Mouse (Mus musculus) bone marrow macrophage, adult 2 months (primary cell): ENCODE data around the gene Sema4c. TPM values are rescaled to one million over a fixed set of nuclear protein-coding genes. Genes with fewer than 3 reads are reported as not detected.
A peak's percentile ranks its signal among the peaks of the same experiment; 100 is the strongest.

Experiments
- H3K27ac ChIP-seq: 2 replicates; pipeline ENCODE4 v1.5.1; 2012; ENCODE audit warnings: low read depth, low read length; ENCODE audit not compliant: insufficient read depth
- H3K4me1 ChIP-seq: 2 replicates; pipeline ENCODE4 v1.6.1; 2012; ENCODE audit warnings: low read length; ENCODE audit not compliant: control insufficient read depth, insufficient read depth
- H3K4me3 ChIP-seq: 2 replicates; pipeline ENCODE4 v1.5.1; 2012; ENCODE audit warnings: mild to moderate bottlenecking, low read length, moderate library complexity; ENCODE audit not compliant: insufficient read depth
- CTCF ChIP-seq: IDR thresholded peaks from 2 replicates; pipeline ENCODE4 v1.5.1; 2012; ENCODE audit warnings: low read depth, mild to moderate bottlenecking, low read length, moderate library complexity
- POLR2A ChIP-seq: IDR thresholded peaks from 2 replicates; pipeline ENCODE4 v1.6.1; 2012; ENCODE audit warnings: mild to moderate bottlenecking, low read depth, low read length, borderline replicate concordance
- polyA plus RNA-seq: library from polyadenylated mRNA; stranded (reverse); fragments of >200 nt; gene quantifications from 2 replicates; pipeline ENCODE4 v1.2.4, GENCODE M21; 2012; ENCODE audit not compliant: missing spikeins, insufficient read depth, insufficient read length

Gene Sema4c
- polyA plus RNA-seq, 1 experiment, result 2.4 TPM

DNA sequence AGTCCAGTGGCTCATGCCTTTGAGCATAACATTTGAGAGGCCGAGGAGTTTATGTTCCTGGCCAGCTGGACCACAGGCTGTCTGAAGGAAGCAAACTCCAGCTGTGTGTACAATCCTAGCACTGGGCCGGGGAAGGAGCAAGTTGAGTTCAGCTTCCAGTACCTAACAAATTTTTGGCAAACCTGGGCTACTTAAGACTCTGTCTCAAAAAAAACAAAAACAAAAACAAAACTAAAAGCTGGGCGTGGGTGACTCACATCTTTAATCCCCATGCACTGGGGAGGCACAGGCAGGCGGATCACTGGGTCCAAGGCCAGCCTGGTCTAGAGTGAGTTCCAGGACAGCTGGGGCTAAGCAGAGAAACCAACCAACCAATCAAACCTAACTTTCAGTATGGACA lies 10.6 kb upstream of the Sema4c start:
- no peak for TF ChIP-seq POLR2A
- TF ChIP-seq CTCF, result no peak
- Histone ChIP-seq H3K4me3 (no peak overlapping the region), H3K4me1 (peaks cover 78% of the 10 kb centered on the region), H3K27ac (peak overlapping the region; percentile 16; the same call in 1 of the 2 replicates)

GRCm38 (mm10) chr1:36567818-36568603 lies 9.9 kb upstream of the Sema4c start:
- TF ChIP-seq CTCF (no peak), POLR2A (no peak)
- Histone ChIP-seq H3K27ac (no peak overlapping the region), H3K4me3 (no peak overlapping the region), H3K4me1 (peaks cover 77% of the 10 kb centered on the region)

- TF ChIP-seq CTCF, result no peak
- TF ChIP-seq POLR2A, result no peak
- Histone ChIP-seq H3K4me1 (peaks cover 63% of the 10 kb centered on the region), H3K27ac (peak overlapping the region; percentile 17), H3K4me3 (no peak overlapping the region)
Measured at GRCm38 (mm10) chr1:36566425-36566824, 8.3 kb upstream of the Sema4c start.

- Histone ChIP-seq H3K4me1 (peaks cover 43% of the 10 kb centered on the region), H3K4me3 (no peak overlapping the region), H3K27ac (no peak overlapping the region)
- TF ChIP-seq POLR2A (no peak), CTCF (no peak)
Measured at GRCm38 (mm10) chr1:36564101-36564500, 6.0 kb upstream of the Sema4c start.

DNA sequence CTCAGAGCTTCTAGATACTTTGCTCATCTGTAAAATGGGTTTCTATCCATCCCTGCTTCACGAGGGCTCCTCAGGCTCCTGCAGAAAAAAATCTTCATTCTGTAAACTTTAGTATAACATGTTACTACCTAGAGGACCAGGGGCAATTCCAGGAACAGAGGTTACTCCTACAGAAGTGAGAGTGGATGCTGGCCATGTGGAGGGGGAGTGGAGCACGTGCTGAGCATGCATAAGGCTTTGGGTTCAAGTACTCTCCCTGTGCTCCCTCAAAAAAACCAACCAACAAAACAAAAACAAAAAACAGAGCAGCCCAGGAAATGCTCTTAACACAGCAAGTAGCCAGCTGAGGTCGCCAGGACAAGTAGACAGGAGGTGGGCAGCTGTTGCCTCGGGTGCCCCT lies 5.5 kb upstream of the Sema4c start:
- H3K4me3 ChIP-seq, result no peak overlapping the region
- H3K27ac ChIP-seq, result no peak overlapping the region
- TF ChIP-seq POLR2A (no peak), CTCF (no peak)
- peaks cover 40% of the 10 kb centered on the region for H3K4me1 ChIP-seq

- no peak overlapping the region for H3K27ac ChIP-seq
- H3K4me3 ChIP-seq, result no peak overlapping the region
- peaks cover 42% of the 10 kb centered on the region for H3K4me1 ChIP-seq
- TF ChIP-seq POLR2A (no peak), CTCF (no peak)
Measured at GRCm38 (mm10) chr1:36563197-36563596, 5.0 kb upstream of the Sema4c start.

DNA sequence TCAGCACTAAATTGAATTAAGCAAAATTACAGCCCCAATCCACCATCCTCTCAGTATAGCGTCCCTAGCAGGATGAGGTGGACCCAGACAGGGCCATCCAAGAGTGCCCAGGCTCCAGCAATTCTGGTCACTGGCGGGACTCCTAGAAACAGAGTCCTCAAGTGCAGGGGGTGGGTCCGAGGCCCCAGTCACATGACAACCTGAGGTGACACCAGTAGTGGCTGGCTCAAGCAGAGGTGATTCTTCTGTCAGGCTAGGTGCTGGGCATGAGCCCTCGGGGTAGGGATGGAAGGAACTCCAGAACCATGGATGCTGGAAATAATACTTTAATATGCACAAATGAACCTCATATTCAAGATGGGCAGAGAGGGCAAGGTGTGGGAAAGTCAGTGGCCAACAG lies 4.2 kb upstream of the Sema4c start:
- Histone ChIP-seq H3K4me3 (no peak overlapping the region), H3K4me1 (peaks cover 42% of the 10 kb centered on the region), H3K27ac (no peak overlapping the region)
- no peak for TF ChIP-seq CTCF
- TF ChIP-seq POLR2A, result no peak

DNA sequence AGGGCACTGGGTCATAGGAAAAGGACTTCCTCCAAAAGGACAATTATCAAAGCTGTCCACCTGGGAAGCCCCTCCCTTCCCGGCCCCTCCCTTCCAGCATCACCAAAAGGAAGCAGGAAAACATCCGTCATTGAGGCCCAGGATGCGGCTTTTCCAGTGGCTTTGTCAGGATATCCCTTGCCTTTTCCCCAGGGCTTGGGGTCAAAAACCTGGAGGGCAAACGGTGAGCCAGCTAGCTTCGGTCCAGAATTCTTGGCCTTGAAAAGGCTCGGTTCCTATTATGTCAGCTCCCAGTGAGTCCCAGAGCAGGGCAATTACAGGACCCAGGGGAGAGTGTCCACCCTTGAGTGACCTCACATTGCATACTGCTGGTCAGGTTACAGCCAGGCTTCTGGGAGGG lies 2.8 kb upstream of the Sema4c start:
- Histone ChIP-seq H3K27ac (no peak overlapping the region), H3K4me1 (peaks cover 33% of the 10 kb centered on the region), H3K4me3 (no peak overlapping the region)
- TF ChIP-seq CTCF (no peak), POLR2A (no peak)

DNA sequence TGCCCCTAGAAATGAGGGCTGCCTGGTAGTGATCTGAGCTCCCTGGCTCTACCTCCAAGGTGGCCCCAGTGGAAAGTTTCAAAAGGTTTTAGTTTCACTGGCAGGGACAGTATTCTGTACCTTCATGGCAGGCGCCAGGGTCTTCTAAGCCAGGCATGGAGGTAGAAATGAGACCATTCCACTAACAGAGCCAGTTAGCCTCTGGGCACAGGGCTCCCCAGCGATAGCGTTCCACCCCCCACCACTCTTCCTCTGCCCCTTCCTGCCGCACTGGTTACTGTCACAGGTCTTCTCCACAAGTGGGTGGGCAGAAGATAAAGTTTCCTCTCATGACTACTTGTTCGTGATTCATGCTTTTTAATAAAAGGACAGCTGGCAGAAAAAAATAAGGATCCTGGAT lies 1.7 kb upstream of the Sema4c start:
- Histone ChIP-seq H3K4me1 (peaks cover 35% of the 10 kb centered on the region), H3K4me3 (no peak overlapping the region), H3K27ac (no peak overlapping the region)
- TF ChIP-seq POLR2A, result no peak
- TF ChIP-seq CTCF, result no peak

DNA sequence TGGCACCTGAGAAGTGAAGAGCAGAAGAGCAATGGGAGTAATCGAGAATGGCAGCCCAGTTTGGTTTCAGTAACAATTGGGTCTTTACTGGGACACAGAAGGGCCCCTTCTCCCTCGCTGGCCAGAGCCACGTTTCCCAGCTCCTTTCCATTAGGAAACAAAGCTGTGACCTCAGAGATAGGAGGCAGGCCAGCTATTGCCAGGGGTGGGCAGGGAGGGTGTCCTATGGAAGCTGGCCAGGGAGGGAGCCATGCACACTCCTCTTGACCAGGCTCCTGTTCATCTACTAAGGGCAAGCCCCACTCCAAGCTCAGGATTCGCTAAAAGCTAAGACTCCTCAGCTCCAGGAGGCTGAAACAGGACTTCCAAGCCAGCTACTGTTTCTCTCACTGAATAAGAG lies 1.1 kb upstream of the Sema4c start:
- TF ChIP-seq CTCF (no peak), POLR2A (no peak)
- peaks cover 35% of the 10 kb centered on the region for H3K4me1 ChIP-seq
- H3K4me3 ChIP-seq, result no peak overlapping the region
- H3K27ac ChIP-seq, result no peak overlapping the region
